Mouse (Mus musculus) heart, embryonic 13.5 days (tissue): ENCODE measurements around the gene Snapc5. TPM values are rescaled to one million over a fixed set of nuclear protein-coding genes. Genes with fewer than 3 reads are reported as not detected.
"Not testable (repeated sequence)": the region's sequence is repeated elsewhere in the genome, so short reads cannot be mapped to it uniquely, and the experiment has no call there.

Experiments
- ATAC-seq: fragments of 200-750 bp; cut with Nextera tagmentation; 2 replicates; pipeline ENCODE4 v1.8.0; 2017; ENCODE audit warnings: moderate TSS enrichment; ENCODE audit not compliant: insufficient number of reproducible peaks, low FRiP score, low TSS enrichment; ENCODE audit errors: extremely low read depth
- H3K27ac ChIP-seq: fragments of 300-500 bp; sonication (generic); replicated peaks from 2 replicates; pipeline ENCODE4 v1.5.1; 2015; ENCODE audit warnings: moderate library complexity, mild to moderate bottlenecking, inconsistent platforms
- H3K27me3 ChIP-seq: fragments of 300-500 bp; sonication (generic); replicated peaks from 2 replicates; pipeline ENCODE4 v1.6.1; 2015; ENCODE audit warnings: mild to moderate bottlenecking, inconsistent platforms
- H3K36me3 ChIP-seq: fragments of 300-500 bp; sonication (generic); 2 replicates; pipeline ENCODE4 v1.6.1; 2015; ENCODE audit warnings: mild to moderate bottlenecking, inconsistent platforms
- H3K4me1 ChIP-seq: fragments of 300-500 bp; sonication (generic); 2 replicates; pipeline ENCODE4 v1.6.1; 2015; ENCODE audit warnings: inconsistent platforms
- H3K4me2 ChIP-seq: fragments of 300-500 bp; sonication (generic); 2 replicates; pipeline ENCODE4 v1.6.1; 2015; ENCODE audit warnings: inconsistent platforms, mild to moderate bottlenecking, moderate library complexity
- H3K4me3 ChIP-seq: fragments of 300-500 bp; sonication (generic); 2 replicates; pipeline ENCODE4 v1.5.1; 2015; ENCODE audit warnings: moderate library complexity, mild to moderate bottlenecking, inconsistent platforms
- H3K9ac ChIP-seq: fragments of 300-500 bp; sonication (generic); 2 replicates; pipeline ENCODE4 v1.6.1; 2015; ENCODE audit warnings: inconsistent platforms, mild to moderate bottlenecking, moderate library complexity
- H3K9me3 ChIP-seq: fragments of 300-500 bp; sonication (generic); 2 replicates; pipeline ENCODE4 v1.6.1; 2016; ENCODE audit warnings: inconsistent platforms
- WGBS: fragments of 180-500 bp; shearing (Covaris S2); methylation state at CpG from one replicate; pipeline ENCODE4 v1.1.7; 2015; ENCODE audit warnings: mixed read lengths; 5-methylcytosine and 5-hydroxymethylcytosine counted together
- polyA plus RNA-seq: library from polyadenylated mRNA; unstranded; fragments of >200 nt; fragmentation: Nextera tagmentation; extraction: Ambion mirVana; gene quantifications from 2 replicates; pipeline ENCODE4 v1.2.1, GENCODE M21; 2015

Gene Snapc5
- 26.5 and 31.1 TPM in 2 replicates for polyA plus RNA-seq

GRCm38 (mm10) chr9:64178974-64179646, at the start of gene Snapc5:
Gene Snapc5, plus strand, starts transcription at chr9:64179274.
- Histone ChIP-seq H3K36me3 (peaks cover 79% of the 10 kb centered on the region), H3K4me2 (peak within 1 kb of the TSS; percentile 71), H3K27ac (peak within 1 kb of the TSS; percentile 86), H3K9me3 (no peaks in the 10 kb centered on the region), H3K9ac (peak within 1 kb of the TSS; percentile 83), H3K4me3 (peak within 1 kb of the TSS; percentile 73), H3K4me1 (peaks cover 28% of the 10 kb centered on the region), H3K27me3 (no peaks in the 10 kb centered on the region)
- ATAC-seq: peak; percentile 88
- WGBS: under 1% methylated on average over 35 of the region's 35 CpGs

GRCm38 (mm10) chr9:64131623-64132022, 47.5 kb upstream of the Snapc5 start:
- 79% methylated on average over 6 of the region's 6 CpGs for WGBS
- no peak for ATAC-seq
- H3K36me3 ChIP-seq: peaks cover 11% of the 10 kb centered on the region
- H3K4me1 ChIP-seq: no peaks in the 10 kb centered on the region
- H3K4me3 ChIP-seq: no peak overlapping the region
- no peak overlapping the region for H3K9ac ChIP-seq
- H3K9me3 ChIP-seq: no peaks in the 10 kb centered on the region
- H3K27me3 ChIP-seq: no peaks in the 10 kb centered on the region
- H3K4me2 ChIP-seq: no peak overlapping the region
- H3K27ac ChIP-seq: no peak overlapping the region

- H3K9me3 ChIP-seq, H3K27me3 ChIP-seq, H3K4me1 ChIP-seq, H3K4me3 ChIP-seq, ATAC-seq, H3K4me2 ChIP-seq, H3K9ac ChIP-seq, H3K27ac ChIP-seq: not testable (repeated sequence)
- peaks cover 69% of the 10 kb centered on the region for H3K36me3 ChIP-seq
- WGBS: 5% methylated on average over 6 of the region's 6 CpGs
These were observed 40.2 kb upstream of the Snapc5 start for GRCm38 (mm10) chr9:64138896-64139295.

GRCm38 (mm10) chr9:64139879-64140278, 39.2 kb upstream of the Snapc5 start:
- WGBS: 88% methylated on average over 9 of the region's 9 CpGs
- no peak overlapping the region for H3K27ac ChIP-seq
- H3K4me1 ChIP-seq: no peaks in the 10 kb centered on the region
- H3K4me3 ChIP-seq: no peak overlapping the region
- H3K9ac ChIP-seq: no peak overlapping the region
- no peak for ATAC-seq
- H3K4me2 ChIP-seq: no peak overlapping the region
- peaks cover 77% of the 10 kb centered on the region for H3K36me3 ChIP-seq
- no peaks in the 10 kb centered on the region for H3K9me3 ChIP-seq
- H3K27me3 ChIP-seq: no peaks in the 10 kb centered on the region

GRCm38 (mm10) chr9:64156641-64157040, 22.4 kb upstream of the Snapc5 start:
- H3K9ac ChIP-seq: no peak overlapping the region
- H3K4me1 ChIP-seq: no peaks in the 10 kb centered on the region
- H3K27ac ChIP-seq: no peak overlapping the region
- H3K4me3 ChIP-seq: no peak overlapping the region
- ATAC-seq: no peak
- WGBS: 57% methylated on average over 1 of the region's 1 CpGs
- H3K9me3 ChIP-seq: no peaks in the 10 kb centered on the region
- H3K4me2 ChIP-seq: no peak overlapping the region
- H3K36me3 ChIP-seq: peaks cover 94% of the 10 kb centered on the region
- H3K27me3 ChIP-seq: no peaks in the 10 kb centered on the region

- no peak overlapping the region for H3K9ac ChIP-seq
- H3K4me1 ChIP-seq: no peaks in the 10 kb centered on the region
- H3K4me2 ChIP-seq: no peak overlapping the region
- H3K36me3 ChIP-seq: peaks cover 91% of the 10 kb centered on the region
- ATAC-seq: no peak
- H3K27me3 ChIP-seq: no peaks in the 10 kb centered on the region
- H3K9me3 ChIP-seq: no peaks in the 10 kb centered on the region
- H3K4me3 ChIP-seq: no peak overlapping the region
- no peak overlapping the region for H3K27ac ChIP-seq
- 90% methylated on average over 5 of the region's 5 CpGs for WGBS
These were observed 18.6 kb upstream of the Snapc5 start for GRCm38 (mm10) chr9:64160471-64160870.

- H3K27ac ChIP-seq, H3K9ac ChIP-seq, ATAC-seq, H3K27me3 ChIP-seq, H3K4me2 ChIP-seq, H3K9me3 ChIP-seq, H3K4me3 ChIP-seq: not testable (repeated sequence)
- 86% methylated on average over 3 of the region's 3 CpGs for WGBS
- H3K36me3 ChIP-seq: peaks cover 31% of the 10 kb centered on the region
- H3K4me1 ChIP-seq: peaks cover 26% of the 10 kb centered on the region
These were observed 9.1 kb upstream of the Snapc5 start for GRCm38 (mm10) chr9:64169967-64170366.

- Histone ChIP-seq H3K4me3 (peak overlapping the region; percentile 95), H3K9ac (peak overlapping the region; percentile 97), H3K4me1 (peaks cover 33% of the 10 kb centered on the region), H3K36me3 (peaks cover 38% of the 10 kb centered on the region), H3K27me3 (no peaks in the 10 kb centered on the region), H3K27ac (peak overlapping the region; percentile 90), H3K4me2 (peak overlapping the region; percentile 86), H3K9me3 (no peaks in the 10 kb centered on the region)
- 2% methylated on average over 18 of the region's 18 CpGs for WGBS
- no peak for ATAC-seq
These were observed 6.8 kb upstream of the Snapc5 start for GRCm38 (mm10) chr9:64172145-64172815.

- peak; percentile 65; the same call in 1 of the 2 replicates for ATAC-seq
- Histone ChIP-seq H3K4me3 (peak within 1 kb of the TSS; percentile 95), H3K27me3 (no peaks in the 10 kb centered on the region), H3K36me3 (peaks cover 39% of the 10 kb centered on the region), H3K9me3 (no peaks in the 10 kb centered on the region), H3K27ac (peak within 1 kb of the TSS; percentile 90), H3K4me2 (peak within 1 kb of the TSS; percentile 86), H3K9ac (peak within 1 kb of the TSS; percentile 97), H3K4me1 (peaks cover 33% of the 10 kb centered on the region)
- under 1% methylated on average over 42 of the region's 42 CpGs for WGBS
These were observed 6.0 kb upstream of the Snapc5 start, which contains the start of the genes Zwilch and Rpl4 for GRCm38 (mm10) chr9:64172816-64173665. Gene Zwilch, minus strand, starts transcription at chr9:64173104. Gene Rpl4, plus strand, starts transcription at chr9:64173375.

- peaks cover 36% of the 10 kb centered on the region for H3K4me1 ChIP-seq
- H3K27me3 ChIP-seq: no peaks in the 10 kb centered on the region
- H3K4me2 ChIP-seq: peak overlapping the region; percentile 86
- peak overlapping the region; percentile 90 for H3K27ac ChIP-seq
- H3K36me3 ChIP-seq: peaks cover 43% of the 10 kb centered on the region
- peak overlapping the region; percentile 95 for H3K4me3 ChIP-seq
- peak overlapping the region; percentile 97 for H3K9ac ChIP-seq
- no peaks in the 10 kb centered on the region for H3K9me3 ChIP-seq
- no peak for ATAC-seq
- under 1% methylated on average over 16 of the region's 16 CpGs for WGBS
These were observed 5.3 kb upstream of the Snapc5 start for GRCm38 (mm10) chr9:64173666-64174220.

- H3K27ac ChIP-seq: peak overlapping the region; percentile 90; the same call in 1 of the 2 replicates
- peaks cover 36% of the 10 kb centered on the region for H3K4me1 ChIP-seq
- H3K4me3 ChIP-seq: peak overlapping the region; percentile 95
- H3K27me3 ChIP-seq: no peaks in the 10 kb centered on the region
- H3K36me3 ChIP-seq: peaks cover 45% of the 10 kb centered on the region
- no peak for ATAC-seq
- no peaks in the 10 kb centered on the region for H3K9me3 ChIP-seq
- peak overlapping the region; percentile 86 for H3K4me2 ChIP-seq
- H3K9ac ChIP-seq: peak overlapping the region; percentile 97
These were observed 4.7 kb upstream of the Snapc5 start for GRCm38 (mm10) chr9:64174341-64174740.
